Mouse (Mus musculus) mouse trophoblast stem cell (cell line): ENCODE data around the gene Smpd3.
"Not testable (repeated sequence)": the region's sequence is repeated elsewhere in the genome, so short reads cannot be mapped to it uniquely, and the experiment has no call there.

Source experiments
- in situ Hi-C, 2 experiments: fragments of 300-500 bp; cut with MseI, MboI; formaldehyde crosslinking; loops; 2 replicates in 1 of 2; 3 replicates in 1 of 2; pipeline ENCODE4 v1.15.1; 2025

Gene Smpd3

DNA sequence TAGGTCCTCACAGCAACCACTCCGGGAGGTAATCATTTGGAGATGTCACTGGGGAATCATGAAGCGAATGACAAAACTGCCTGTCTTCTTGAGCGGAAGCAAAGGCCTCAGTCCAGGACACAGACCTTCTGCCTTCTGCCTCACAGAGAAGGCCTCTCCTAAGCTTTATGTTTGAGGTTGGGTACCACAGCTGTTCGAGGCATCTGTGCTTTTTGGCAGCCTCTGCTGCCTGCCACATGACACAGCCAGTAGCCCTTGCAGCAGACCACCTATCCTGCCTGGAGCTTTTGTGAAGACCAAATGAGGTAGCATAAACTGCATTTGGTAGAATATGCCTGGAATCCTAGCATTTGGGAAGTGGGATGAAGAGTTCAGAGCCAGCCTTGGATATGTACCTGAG lies 11.2 kb downstream of the Smpd3 start:
- in situ Hi-C loops = no loop called here

DNA sequence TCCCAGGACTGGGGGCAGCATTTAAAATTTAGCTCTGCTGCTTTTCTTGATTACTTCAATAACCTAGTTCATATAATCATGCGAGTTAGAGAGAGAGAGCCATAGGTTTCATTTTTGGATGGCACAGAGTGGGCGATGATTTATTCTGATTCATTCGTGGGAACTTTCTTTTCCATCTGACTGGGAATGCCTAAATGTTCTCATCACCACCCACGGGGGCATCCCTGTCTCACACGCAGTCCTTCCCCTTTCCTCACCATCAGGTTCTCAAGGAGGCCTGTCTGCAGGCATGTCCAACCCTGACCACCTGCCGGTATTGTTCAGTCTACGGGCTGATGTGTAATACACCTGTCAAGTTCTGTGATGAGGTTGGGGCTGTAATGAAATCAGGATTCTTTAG lies 16.4 kb downstream of the Smpd3 start:
- in situ Hi-C loops = no loop called here

DNA sequence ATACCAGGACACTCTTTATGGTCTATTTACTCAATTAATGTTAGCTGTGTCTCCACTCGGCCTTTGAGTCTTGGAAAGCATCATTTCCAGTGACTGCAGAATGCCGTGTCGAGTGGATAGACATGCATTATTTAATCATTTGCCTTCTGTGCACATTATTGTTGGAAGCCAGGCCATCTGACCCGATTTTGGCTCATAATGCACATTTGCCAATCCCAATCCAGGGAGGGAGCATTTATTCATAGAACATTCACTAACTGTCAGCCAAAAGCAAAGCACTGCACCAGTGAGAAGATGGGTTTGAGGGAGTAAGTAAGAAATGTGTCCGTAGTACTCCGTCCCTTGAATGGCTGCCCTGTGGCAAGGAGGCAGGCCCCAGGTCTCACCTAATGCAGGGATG lies 17.8 kb downstream of the Smpd3 start:
- in situ Hi-C loops = no loop called here

DNA sequence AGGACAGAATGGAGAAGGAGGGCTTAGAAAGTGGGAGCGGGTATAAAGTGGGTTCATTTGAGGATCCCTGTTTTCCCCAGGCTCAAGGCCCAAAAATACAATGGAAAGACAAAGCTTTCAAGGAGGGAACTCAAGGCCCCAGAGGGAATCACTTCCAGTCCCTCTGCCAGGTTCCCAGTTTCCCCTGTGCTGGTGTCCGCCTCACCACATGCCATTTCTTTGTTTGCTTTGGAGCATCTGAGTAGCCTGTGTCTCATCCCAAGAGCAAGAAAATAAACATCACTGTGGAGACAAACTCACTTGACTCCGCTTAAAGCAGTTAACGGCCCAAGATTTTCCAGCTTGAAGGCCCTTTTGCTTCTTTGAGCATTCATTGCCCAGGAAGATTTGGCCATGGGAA lies 20.7 kb downstream of the Smpd3 start:
- in situ Hi-C loops = no loop called here

DNA sequence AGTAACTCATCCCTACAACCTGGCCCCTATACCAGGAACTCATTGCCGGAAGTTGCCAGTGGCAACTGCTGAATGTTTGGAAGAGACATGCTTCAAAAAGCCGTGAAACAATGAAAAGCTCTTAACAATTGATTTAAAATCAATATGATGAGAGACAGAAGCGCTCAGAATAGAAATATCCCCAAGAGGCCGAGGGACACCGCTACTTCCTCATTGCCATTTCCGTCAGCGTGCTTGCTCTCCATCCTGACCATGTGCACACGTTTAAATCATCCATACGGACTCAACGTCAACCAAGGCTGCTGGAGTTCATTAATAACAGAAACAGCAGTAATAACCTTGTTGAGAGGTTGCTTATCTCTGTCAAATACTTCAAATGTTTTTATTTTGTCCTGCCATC lies 21.3 kb downstream of the Smpd3 start:
- in situ Hi-C loops = no loop called here

DNA sequence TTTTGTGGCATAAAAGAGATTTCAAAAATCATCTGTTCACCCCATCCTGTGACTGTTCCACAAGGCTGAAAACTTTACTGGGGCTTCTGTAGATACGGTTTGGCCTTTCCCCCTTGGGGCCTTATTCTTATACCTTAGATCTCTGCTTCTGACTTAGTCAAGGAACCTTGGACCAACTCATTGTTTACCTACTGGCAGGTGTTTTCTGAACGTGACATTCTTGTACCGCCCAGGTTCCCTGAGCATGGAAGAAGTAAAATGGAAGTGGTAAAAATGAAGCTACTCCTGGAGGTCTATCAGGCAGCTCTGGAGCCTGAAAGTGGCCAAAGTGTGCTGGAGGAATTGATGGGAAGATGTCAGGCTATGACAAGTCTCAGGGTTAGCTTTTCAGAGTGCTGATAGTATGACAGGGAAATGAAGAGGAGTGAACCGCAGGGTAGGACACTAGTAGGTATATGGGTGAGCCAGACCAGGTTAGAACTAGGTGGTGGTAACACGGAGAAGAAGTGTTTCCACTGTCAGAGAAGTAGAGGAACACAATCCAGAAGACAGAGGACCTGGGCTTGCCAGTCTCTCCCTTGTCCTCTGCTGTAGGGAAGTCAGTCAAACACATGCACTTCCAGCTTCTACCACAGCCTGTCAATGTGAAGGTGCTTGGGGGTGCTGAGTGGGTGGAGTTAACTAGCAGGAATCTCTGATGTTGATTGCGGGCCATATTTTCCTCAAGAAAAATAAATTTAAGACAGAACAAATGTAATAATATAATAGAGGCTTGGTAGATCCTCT lies 22.2 kb downstream of the Smpd3 start:
- in situ Hi-C loops = no loop called here

DNA sequence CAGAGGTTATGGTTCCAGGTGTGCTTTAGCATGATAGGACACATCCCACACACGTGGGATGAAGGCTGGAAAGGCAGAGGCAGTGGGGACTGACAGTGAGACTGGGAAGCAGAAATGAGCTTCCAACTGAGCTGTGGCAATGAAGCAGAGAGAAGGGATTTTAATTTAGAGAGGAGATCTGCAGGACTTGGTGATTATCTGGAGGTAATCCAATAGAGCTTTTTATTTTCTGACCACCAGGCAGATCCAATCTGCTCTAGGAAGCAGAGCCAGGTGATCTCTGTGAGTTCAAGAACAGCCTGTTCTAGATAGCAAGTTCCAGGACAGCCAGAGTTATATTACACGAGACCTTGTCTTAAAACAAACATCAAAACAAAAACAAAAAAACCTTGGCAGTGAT lies 24.0 kb downstream of the Smpd3 start:
- in situ Hi-C loops = no loop called here

DNA sequence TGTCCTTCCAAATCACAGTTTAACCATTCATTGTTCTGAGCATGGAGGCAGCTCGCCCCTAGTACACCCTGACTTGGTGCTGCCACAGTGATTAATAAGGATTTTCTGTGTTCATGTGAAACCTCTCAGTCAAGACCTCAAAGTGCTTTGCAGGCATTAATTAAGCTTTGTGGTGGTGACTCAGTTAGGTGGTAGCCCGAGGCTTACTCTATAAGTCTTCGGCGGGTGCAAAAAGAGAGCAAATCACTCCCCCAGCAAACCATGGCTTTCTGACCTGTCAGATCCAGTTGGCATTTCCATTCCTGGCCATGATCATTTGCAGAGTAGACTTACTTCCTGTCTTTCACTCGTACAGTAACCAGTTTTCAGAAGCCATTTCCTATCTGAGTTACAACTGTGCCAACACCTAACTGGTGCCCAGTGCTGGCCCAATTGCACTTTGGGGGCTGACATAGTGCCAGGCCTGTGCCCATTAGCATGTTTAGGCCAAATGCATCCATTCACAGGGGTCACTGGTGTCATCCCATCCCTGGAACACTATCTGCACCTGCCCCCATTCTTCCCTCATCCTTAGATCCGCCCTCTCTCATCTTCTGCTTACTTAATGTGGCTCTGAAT lies 24.6 kb downstream of the Smpd3 start:
- in situ Hi-C loops = no loop called here

DNA sequence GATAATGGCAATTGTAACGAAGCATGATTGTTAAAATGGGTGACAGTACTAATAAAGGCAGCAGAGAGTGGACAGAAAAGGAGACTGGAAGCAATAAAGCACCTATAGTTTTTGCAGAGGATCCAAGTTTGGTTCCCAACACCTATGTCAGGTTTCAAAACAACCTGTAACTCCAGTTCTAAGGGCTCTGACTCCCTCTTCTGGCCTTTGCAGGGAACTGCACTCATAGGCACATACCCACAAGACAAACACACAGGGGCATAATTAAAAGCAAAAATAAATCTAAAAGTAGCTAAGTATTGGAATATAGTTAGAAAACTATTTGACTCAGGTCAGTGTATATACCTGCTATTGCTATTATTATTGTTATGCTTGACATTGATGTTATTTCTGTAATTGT lies 25.8 kb downstream of the Smpd3 start:
- in situ Hi-C loops = no loop called here

DNA sequence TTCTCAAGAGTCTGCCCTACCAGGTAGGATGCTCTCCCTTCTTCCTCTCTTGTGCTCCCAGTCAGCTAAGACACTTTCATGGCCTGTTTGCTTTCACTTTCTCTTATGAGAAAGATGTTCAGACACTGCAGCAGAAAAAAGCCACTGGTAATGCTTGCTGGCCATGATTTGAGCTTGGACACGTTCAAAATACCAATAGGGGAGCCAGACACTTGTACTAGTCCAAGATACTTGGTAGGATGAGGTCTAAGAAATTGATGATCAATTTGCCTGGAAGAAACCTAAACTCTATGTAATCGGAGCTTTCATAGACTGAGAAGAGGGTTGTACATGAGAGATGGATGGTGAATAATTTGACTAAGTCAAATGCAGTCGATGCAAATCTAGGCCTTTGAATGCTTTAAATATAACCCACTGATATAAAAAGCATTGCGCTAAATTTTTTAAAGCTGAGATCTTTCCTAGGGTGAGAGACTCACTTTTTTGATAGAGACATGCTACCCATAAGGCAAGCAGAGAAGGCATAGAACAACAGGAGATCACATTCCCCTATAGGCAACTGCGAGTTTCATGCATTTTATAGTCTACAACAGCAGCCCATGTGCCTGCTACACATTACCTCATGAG lies 27.6 kb downstream of the Smpd3 start:
- in situ Hi-C loops = no loop called here

DNA sequence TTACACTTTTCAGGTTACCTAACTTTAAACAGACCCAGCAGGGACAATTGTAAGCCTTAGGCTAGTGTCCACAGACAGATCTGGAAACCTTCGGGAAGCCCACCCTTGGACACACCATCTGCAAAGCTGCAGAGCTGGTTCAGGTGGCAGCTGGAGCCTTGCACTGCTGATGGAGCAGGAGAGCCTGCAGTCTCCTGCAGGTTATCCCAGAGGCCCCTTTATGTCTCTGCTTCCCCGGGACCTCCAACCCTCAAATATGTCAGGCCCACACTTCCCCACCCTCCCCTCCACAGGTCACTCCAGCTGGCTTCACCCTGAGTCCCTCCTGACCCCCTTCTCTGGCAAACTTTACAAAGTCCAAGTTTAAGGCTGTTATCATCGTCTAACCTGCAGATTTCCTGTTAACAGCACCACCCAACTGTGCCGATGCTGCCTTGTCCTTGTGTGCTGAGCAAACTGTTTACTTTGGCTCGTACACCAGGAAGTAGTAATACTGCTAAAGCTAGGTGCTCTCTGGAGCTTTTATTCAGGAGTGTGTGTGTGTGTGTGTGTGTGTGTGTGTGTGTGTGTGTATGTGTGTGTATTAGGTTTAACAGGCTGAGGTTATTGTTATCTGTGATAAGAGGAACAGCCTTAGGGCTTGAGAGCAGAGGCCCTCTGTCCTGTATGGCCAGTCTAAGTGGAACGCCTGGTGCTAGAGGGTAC lies 29.6 kb downstream of the Smpd3 start:
- in situ Hi-C loops = not testable (repeated sequence)

DNA sequence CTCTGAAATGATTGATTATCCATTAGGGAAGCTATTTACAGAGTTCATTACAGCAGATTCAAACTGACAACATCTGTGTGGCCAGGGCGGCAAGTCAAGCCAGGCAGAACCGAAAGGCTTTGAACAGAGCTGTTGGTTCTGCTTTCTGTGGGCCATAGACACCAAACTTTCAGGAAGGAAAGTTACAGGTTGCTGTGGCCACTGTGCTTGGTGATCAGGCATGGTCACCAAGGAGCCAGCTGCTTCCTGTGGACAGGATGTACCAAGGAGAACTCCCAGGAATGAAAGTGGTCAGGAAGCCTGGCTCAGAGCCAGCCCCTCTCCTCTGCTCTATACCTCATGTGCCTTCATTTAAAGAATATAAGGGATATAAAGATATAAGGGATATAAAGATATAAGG lies 30.2 kb downstream of the Smpd3 start:
- in situ Hi-C loops = no loop called here

DNA sequence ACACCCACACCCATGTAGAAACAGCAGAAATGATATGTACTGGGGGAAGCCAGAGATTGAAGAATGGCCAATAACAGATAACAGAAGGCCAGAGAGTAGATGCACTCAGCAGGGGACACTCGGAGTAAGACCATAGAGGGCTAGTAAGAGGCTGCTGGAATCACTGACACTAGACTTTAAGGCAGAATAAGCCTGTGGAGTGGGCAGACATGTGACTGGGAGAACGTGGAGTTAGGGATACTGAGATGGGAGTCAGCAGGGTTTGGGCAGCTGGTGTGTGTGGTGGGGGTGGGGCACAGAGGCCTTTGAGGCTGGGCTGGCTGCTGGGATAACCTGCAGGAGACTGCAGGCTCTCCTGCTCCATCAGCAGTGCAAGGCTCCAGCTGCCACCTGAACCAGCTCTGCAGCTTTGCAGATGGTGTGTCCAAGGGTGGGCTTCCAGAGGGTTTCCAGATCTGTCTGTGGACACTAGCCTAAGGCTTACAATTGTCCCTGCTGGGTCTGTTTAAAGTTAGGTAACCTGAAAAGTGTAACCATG lies 31.0 kb downstream of the Smpd3 start:
- in situ Hi-C loops = not testable (repeated sequence)

DNA sequence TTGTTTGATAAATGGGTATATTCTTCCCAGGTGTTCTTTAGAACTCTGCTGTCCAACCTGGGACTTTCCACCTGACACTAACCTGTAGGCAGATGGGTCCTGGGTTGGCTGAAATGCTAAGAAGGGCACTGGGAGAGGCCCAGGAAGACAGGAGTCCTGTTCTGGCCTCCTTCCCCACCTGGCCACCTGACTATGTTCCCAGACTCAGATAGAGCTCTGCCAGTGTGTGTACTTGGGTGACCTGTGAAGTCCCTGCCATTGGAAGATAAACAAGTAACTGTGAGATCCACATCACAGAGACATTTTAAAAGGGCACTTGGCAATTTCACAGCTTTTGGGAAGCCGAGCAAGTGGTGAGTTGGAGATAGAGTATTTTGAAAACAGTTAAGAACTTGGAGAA lies 31.7 kb downstream of the Smpd3 start:
- in situ Hi-C loops = no loop called here

DNA sequence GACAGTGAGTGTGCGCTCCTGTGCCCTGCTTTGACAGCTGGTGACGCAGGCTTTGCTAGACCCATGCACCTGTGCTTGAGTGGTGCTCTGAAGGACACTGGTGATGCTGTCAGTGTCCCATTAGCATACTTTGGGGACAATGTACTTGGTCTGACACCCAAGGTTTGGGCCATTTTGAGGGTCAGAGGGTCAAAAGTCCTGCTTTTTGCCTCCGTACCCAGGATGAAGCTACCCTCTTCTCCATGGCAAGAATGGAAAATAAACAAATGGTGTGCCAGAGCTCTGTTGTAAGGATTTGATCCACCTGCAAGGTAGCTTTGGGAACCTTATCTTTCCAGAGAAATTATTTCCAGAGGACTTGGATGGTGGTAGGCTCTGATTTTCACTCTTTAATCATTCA lies 32.5 kb downstream of the Smpd3 start:
- in situ Hi-C loops = no loop called here

DNA sequence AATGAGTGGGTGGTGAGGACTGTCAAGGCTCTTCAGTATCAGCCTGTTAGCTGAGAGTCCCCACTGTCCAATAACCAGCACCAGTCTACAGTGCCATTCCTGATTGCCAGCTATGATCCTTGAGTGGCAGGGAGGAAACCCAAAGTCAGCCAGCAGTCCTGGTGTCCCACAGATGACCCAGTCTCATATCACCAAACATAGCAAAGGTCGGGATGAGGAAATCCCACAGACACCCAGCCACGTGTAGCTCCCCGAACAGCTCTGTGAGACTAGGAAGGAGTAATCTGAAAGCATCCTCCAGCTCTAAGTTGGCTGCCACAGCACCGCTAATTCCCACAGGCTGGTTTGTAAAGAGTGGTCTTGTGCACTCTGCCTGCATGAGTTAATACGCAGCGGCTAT lies 33.5 kb downstream of the Smpd3 start:
- in situ Hi-C loops = no loop called here

DNA sequence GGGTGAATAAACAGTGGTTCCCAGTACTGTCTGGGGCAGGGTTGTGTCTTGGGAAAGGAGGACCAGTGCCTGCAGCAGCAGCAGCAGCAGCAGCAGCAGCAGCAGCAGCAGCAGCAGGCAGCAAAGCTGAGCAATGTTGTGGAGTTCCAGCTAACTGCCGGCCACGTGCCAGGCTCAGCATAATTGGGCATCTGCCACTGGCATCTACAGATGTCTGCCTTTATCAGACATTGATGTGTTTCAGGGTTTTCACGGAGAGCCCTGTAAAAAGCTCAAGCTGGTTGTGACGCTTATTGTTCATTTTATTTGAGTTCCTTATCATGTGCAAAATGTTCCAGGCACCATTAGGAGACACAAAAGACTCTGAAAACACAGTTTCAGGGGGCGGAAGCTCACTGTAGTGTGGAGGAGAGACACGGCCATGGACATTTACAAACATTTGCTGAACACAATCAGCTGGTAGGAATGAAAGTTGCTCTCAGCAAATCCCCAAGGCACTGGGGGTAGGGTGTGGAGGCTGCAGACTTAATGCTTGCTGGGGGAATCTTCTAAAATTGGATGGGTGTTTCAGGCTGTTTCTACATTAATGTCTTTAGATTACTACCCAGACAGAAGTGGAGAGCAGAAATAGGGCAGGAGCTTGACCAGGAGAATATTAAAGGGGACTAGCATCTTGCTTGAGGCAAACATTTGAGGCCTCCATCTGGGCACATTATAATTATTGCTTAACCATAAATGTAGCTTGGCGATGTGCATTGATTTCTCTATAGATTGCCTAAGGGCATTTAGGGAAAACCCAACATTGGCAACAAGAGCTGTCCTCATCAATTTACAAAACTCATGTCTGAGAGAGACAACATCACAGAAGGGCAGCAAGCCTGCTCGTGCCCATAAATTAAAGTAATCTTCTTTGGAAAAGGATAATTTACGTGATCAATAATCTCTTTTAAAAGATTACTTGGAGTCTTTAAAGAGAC lies 36.8 kb downstream of the Smpd3 start:
- in situ Hi-C loops = no loop called here

DNA sequence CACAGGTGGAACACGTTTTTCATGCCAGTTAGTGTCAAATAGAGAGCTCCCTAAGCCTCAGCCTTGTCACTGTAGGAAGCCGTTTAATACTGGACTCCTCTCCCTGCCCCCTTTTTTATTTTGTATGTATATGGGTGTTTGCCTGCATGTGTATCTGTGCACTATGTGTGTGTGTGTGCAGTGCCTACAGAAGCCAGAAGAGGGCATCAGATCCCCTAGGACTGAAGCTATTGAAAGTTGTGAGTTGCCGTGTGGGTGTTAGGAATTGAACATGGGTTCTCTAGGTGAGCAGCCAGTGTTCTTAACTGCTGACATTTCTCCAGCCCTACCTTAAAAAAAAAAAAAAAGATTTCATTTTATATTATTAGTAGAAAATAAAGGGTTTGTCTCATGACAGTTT lies 38.1 kb downstream of the Smpd3 start:
- in situ Hi-C loops = no loop called here

DNA sequence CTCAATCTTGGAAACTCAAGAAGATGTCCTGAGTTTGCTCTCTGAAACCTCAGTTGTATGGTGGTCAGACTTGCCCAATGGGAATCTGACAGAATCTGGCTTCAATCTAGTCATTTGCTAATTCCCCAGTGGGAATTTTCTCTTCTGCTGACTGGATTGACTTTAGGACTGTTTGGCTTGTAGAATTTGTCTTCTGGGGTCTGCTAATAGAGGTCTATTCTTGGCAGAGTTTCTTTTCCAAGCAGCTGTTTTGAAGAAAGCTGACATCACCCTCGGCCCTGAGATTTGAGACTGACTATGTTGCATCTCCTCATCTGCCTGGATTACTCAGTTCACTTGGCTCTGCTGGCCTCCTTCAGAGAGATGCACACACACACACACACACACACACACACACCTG lies 38.9 kb downstream of the Smpd3 start:
- in situ Hi-C loops = no loop called here

DNA sequence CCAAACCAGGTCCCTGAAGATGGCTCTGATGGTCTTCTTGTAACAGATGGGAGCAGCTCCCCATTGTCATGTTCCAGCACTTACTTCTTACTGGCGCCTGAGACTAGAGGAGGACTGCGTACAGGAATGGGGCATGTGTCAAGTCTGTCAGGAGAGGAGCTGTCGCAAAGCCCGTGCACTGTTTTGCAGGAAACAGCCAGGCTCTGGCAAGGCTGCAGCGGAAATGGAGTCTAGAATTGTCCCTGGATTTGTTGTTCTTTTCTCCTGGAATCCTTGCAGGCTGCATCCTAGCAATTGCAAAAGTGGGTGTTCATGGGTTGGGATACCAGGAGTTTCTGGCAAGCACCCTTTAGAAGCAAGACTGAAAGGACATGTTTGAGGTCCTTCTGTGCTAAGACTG lies 39.5 kb downstream of the Smpd3 start:
- in situ Hi-C loops = no loop called here
